10 mouse cellular contexts compared by ENCODE assay signal in genomic region chr4:155895826-155896225, GRCm38 (mm10). TPM values are rescaled to one million over a fixed set of nuclear protein-coding genes. Genes with fewer than 3 reads are reported as not detected.
DNase-seq lines count a peak whose midpoint lies in the region; ATAC-seq lines count a peak whose summit lies in the region.
"Had no signal": no experiment of that assay in that cellular context is flagged by ENCODE, and none has a peak within 500 bp of the region (broad histone marks: within the 10 kb centered on the region; RNA-seq: fewer than 3 reads in every experiment).

No protein-coding gene starts in this region.

- no peak overlapping the region for H3K27ac ChIP-seq in forebrain, embryonic 16.5 days (ENCODE audit: low read length)
- H3K27ac ChIP-seq: liver, embryonic 14.5 days had no signal

- H3K9me3 ChIP-seq in forebrain, embryonic 16.5 days (ENCODE audit: control insufficient read depth, low read length), result no peaks in the 10 kb centered on the region
- H3K9me3 ChIP-seq: stomach, embryonic 15.5 days had no signal

- peaks cover 34% of the 10 kb centered on the region for H3K4me1 ChIP-seq in forebrain, embryonic 16.5 days (replicated peaks; ENCODE audit: control insufficient read depth, insufficient read depth, low read length)

- DNase-seq in cerebellum, adult 9-11 months, result peak; percentile 27
- DNase-seq in cerebellum, postnatal 14 days, result no peak
- DNase-seq in layer of hippocampus, postnatal 10 days (ENCODE audit: low spot score in 2 of 2), result peak; percentile 6 to 15
- no peak for DNase-seq in layer of hippocampus, adult 9-10 months (ENCODE audit: low spot score)
- peak; percentile 54 for DNase-seq in A20 (ENCODE audit: low read depth, low spot score)
- DNase-seq in frontal cortex, postnatal 36 days (ENCODE audit: low spot score in 2 of 2), result no peak

- no peak for ATAC-seq in forebrain, embryonic 16.5 days
- ATAC-seq in granulocyte monocyte progenitor cell, adult 5-6 weeks (replicated peaks; ENCODE audit: poor library complexity, severe bottlenecking), result no peak

- no peak overlapping the region for H3K4me3 ChIP-seq in forebrain, embryonic 16.5 days (replicated peaks; ENCODE audit: low read length)

- H3K9ac ChIP-seq in forebrain, embryonic 16.5 days (replicated peaks; ENCODE audit: low read depth, low read length), result no peak overlapping the region
- H3K9ac ChIP-seq: liver, embryonic 14.5 days; stomach, embryonic 15.5 days had no signal

- H3K4me2 ChIP-seq in forebrain, embryonic 16.5 days (ENCODE audit: low read length), result peak overlapping the region; percentile 98; the same call in 1 of the 2 replicates

- peaks cover 32% of the 10 kb centered on the region for H3K36me3 ChIP-seq in forebrain, embryonic 16.5 days (ENCODE audit: control insufficient read depth, insufficient read depth)

- 90% methylated on average over 4 of the region's 4 CpGs for WGBS in forebrain, embryonic 16.5 days

- no peaks in the 10 kb centered on the region for H3K27me3 ChIP-seq in forebrain, embryonic 16.5 days (replicated peaks; ENCODE audit: control insufficient read depth, insufficient read depth, low read length)
- H3K27me3 ChIP-seq: stomach, embryonic 15.5 days had no signal

RNA-seq across cellular contexts. Expression of gene Acap3, which starts 4.2 kb away (rescaled TPM):
- 100 to 1,000 TPM; 145 to 162 TPM for total RNA-seq in layer of hippocampus, postnatal 10 days (2021)
- polyA plus RNA-seq in forebrain, embryonic 16.5 days (2015; fragmentation: Nextera tagmentation; extraction: Ambion mirVana), result 94.8 and 101 TPM in 2 replicates
- 10.7 and 23.1 TPM in 2 replicates for total RNA-seq in granulocyte monocyte progenitor cell, adult 5-6 weeks (2014; fragmentation: Nextera tagmentation)
- 6.0 and 6.1 TPM in 2 replicates for total RNA-seq in granulocyte monocyte progenitor cell, adult 5-6 weeks (2017)

RNA-seq across cellular contexts. Expression of gene Pusl1, which starts 4.2 kb away (rescaled TPM):
- total RNA-seq in layer of hippocampus, postnatal 10 days (2021), result 10 to 100 TPM; 68.1 to 77.0 TPM
- polyA plus RNA-seq in forebrain, embryonic 16.5 days (2015; fragmentation: Nextera tagmentation; extraction: Ambion mirVana), result 68.0 and 70.3 TPM in 2 replicates
- 21.2 and 29.3 TPM in 2 replicates for total RNA-seq in granulocyte monocyte progenitor cell, adult 5-6 weeks (2014; fragmentation: Nextera tagmentation)
- total RNA-seq in granulocyte monocyte progenitor cell, adult 5-6 weeks (2017), result 41.8 and 48.6 TPM in 2 replicates

RNA-seq across cellular contexts. Expression of gene Ints11, which starts 26.5 kb away (rescaled TPM):
- total RNA-seq in layer of hippocampus, postnatal 10 days (2021), result 10 to 100 TPM; 35.9 to 41.0 TPM
- 89.8 and 100 TPM in 2 replicates for polyA plus RNA-seq in forebrain, embryonic 16.5 days (2015; fragmentation: Nextera tagmentation; extraction: Ambion mirVana)
- total RNA-seq in granulocyte monocyte progenitor cell, adult 5-6 weeks (2014; fragmentation: Nextera tagmentation), result 49.0 and 64.7 TPM in 2 replicates
- 34.7 and 37.9 TPM in 2 replicates for total RNA-seq in granulocyte monocyte progenitor cell, adult 5-6 weeks (2017)

RNA-seq across cellular contexts. Expression of gene Cptp, which starts 26.6 kb away (rescaled TPM):
- total RNA-seq in layer of hippocampus, postnatal 10 days (2021), result 10 to 100 TPM; 28.1 to 32.2 TPM
- 22.5 and 23.8 TPM in 2 replicates for polyA plus RNA-seq in forebrain, embryonic 16.5 days (2015; fragmentation: Nextera tagmentation; extraction: Ambion mirVana)
- 9.4 and 16.7 TPM in 2 replicates for total RNA-seq in granulocyte monocyte progenitor cell, adult 5-6 weeks (2014; fragmentation: Nextera tagmentation)
- total RNA-seq in granulocyte monocyte progenitor cell, adult 5-6 weeks (2017), result 7.0 and 7.8 TPM in 2 replicates

RNA-seq across cellular contexts. Expression of gene Tas1r3, which starts 32.7 kb away (rescaled TPM):
- under 1 TPM; 0.27 to 0.30 TPM for total RNA-seq in layer of hippocampus, postnatal 10 days (2021)
- 0.72 and 0.84 TPM in 2 replicates for polyA plus RNA-seq in forebrain, embryonic 16.5 days (2015; fragmentation: Nextera tagmentation; extraction: Ambion mirVana)
- total RNA-seq in granulocyte monocyte progenitor cell, adult 5-6 weeks (2014; fragmentation: Nextera tagmentation), result 1.5 TPM in 1 of 2 replicates, not detected in the other
- 0.30 and 0.93 TPM in 2 replicates for total RNA-seq in granulocyte monocyte progenitor cell, adult 5-6 weeks (2017)

Comparison
In these comparisons a context has a peak if more than half of its experiments do, and no peak if none do; other contexts are left out.
1. DNase-seq: peak in cerebellum, adult 9-11 months (single experiment), layer of hippocampus, postnatal 10 days (2 of 2) and A20 (single experiment); none in cerebellum, postnatal 14 days (0 of 2), layer of hippocampus, adult 9-10 months (single experiment) and frontal cortex, postnatal 36 days (0 of 2).
2. RNA of gene Acap3, which starts 4.2 kb away (total RNA-seq): 145 to 162 TPM in layer of hippocampus, postnatal 10 days; 6.0 to 23.1 TPM in granulocyte monocyte progenitor cell, adult 5-6 weeks; every median in the first group is over 4 times any median in the second.